Comparison of ENCODE assay signal across 9 mouse cellular contexts in genomic region chr10:81006005-81006677, GRCm38 (mm10). TPM values are rescaled to one million over a fixed set of nuclear protein-coding genes. Genes with fewer than 3 reads are reported as not detected.
"Had no signal": no experiment of that assay in that cellular context is flagged by ENCODE, and none has a peak within 500 bp of the region (broad histone marks: within the 10 kb centered on the region; RNA-seq: fewer than 3 reads in every experiment).

No protein-coding gene starts in this region.

- ATAC-seq: midbrain, embryonic 16.5 days had no signal

- DNase-seq: kidney, adult 18-20 months; kidney, postnatal 10 days; kidney, postnatal 4 days; lung, adult 18-20 months; retina, postnatal 1 day; thymus, postnatal 36 days had no signal

RNA-seq across cellular contexts. Expression of gene Diras1, which starts 19.3 kb away (rescaled TPM):
- total RNA-seq: liver, adult 2 months; megakaryocyte-erythroid progenitor cell, adult 5-6 weeks had no signal
